Mouse (Mus musculus) hindbrain, embryonic 13.5 days (tissue): ENCODE measurements around the gene Klhl13. TPM values are rescaled to one million over a fixed set of nuclear protein-coding genes. Genes with fewer than 3 reads are reported as not detected.

ENCODE experiments used
- ATAC-seq: fragments of 200-750 bp; cut with Nextera tagmentation; 2 replicates; pipeline ENCODE4 v1.8.0; 2017; ENCODE audit warnings: moderate TSS enrichment; ENCODE audit not compliant: low FRiP score
- H3K27ac ChIP-seq: fragments of 300-500 bp; sonication (generic); 2 replicates; pipeline ENCODE4 v1.5.1; 2015; ENCODE audit warnings: inconsistent platforms, mild to moderate bottlenecking, moderate library complexity
- H3K27me3 ChIP-seq: fragments of 300-500 bp; sonication (generic); 2 replicates; pipeline ENCODE4 v1.6.1; 2015; ENCODE audit warnings: mild to moderate bottlenecking, inconsistent platforms
- H3K36me3 ChIP-seq: fragments of 300-500 bp; sonication (generic); 2 replicates; pipeline ENCODE4 v1.6.1; 2015; ENCODE audit warnings: mild to moderate bottlenecking, inconsistent platforms
- H3K4me1 ChIP-seq: fragments of 300-500 bp; sonication (generic); replicated peaks from 2 replicates; pipeline ENCODE4 v1.6.1; 2015; ENCODE audit warnings: inconsistent platforms
- H3K4me2 ChIP-seq: fragments of 300-500 bp; sonication (generic); 2 replicates; pipeline ENCODE4 v1.6.1; 2015; ENCODE audit warnings: inconsistent platforms, mild to moderate bottlenecking, moderate library complexity
- H3K4me3 ChIP-seq: fragments of 300-500 bp; sonication (generic); 2 replicates; pipeline ENCODE4 v1.5.1; 2015; ENCODE audit warnings: mild to moderate bottlenecking, inconsistent platforms
- H3K9ac ChIP-seq: fragments of 300-500 bp; sonication (generic); 2 replicates; pipeline ENCODE4 v1.6.1; 2015; ENCODE audit warnings: mild to moderate bottlenecking, inconsistent platforms
- H3K9me3 ChIP-seq: fragments of 300-500 bp; sonication (generic); 2 replicates; pipeline ENCODE4 v1.6.1; 2016; ENCODE audit warnings: inconsistent platforms
- WGBS: fragments of 180-500 bp; shearing (Covaris S2); methylation state at CpG from one replicate; pipeline ENCODE4 v1.1.7; 2015; 5-methylcytosine and 5-hydroxymethylcytosine counted together
- polyA plus RNA-seq: library from polyadenylated mRNA; unstranded; fragments of >200 nt; fragmentation: Nextera tagmentation; extraction: Ambion mirVana; gene quantifications from 2 replicates; pipeline ENCODE4 v1.2.1, GENCODE M21; 2015

Gene Klhl13
- polyA plus RNA-seq, 1 experiment from 2014 or later: 91.8 TPM

DNA sequence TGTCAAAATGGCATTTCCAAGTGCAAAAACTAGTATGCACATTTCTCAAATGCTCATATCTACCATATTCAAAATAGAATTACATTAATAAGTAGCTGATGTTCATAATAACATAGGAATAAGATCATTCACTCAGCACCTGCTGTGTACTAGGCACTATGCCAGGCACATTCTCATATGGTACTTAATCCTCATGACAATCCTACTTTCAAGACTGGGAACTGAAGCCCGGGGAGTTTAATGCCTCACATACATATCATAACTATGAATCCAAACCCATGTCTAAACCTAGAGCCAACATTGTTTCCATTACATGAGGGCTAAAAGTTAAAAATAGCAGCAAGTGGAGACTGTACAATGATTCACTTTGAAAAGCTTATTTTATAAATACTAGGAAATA lies 97.3 kb downstream of the Klhl13 start:
- H3K4me1 ChIP-seq: no peaks in the 10 kb centered on the region
- no peak overlapping the region for H3K4me3 ChIP-seq
- H3K27ac ChIP-seq: no peak overlapping the region
- 63% methylated on average over 1 of the region's 1 CpGs for WGBS
- H3K9ac ChIP-seq: no peak overlapping the region
- no peak for ATAC-seq
- H3K4me2 ChIP-seq: no peak overlapping the region
- H3K9me3 ChIP-seq: no peaks in the 10 kb centered on the region
- no peaks in the 10 kb centered on the region for H3K36me3 ChIP-seq
- H3K27me3 ChIP-seq: no peaks in the 10 kb centered on the region

DNA sequence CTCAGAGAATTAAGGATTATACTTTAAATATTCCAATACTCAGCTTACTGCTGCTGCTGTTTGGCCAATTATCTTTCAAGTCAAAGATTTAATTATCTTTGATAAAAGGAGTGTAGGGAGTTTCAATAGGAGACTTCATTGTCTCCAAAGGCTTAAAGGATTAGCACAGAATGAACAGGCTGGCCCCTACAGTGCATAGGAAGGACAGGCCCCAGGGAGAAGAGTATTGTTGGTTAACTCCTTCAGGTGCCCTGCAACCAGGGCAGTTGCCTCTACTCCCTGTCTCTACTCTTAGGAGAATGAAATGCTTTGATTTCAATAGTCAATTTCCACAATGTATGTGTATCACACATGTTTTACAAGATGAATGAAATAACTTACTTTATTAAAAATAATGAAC lies 116.1 kb downstream of the Klhl13 start:
- Histone ChIP-seq H3K4me1 (no peaks in the 10 kb centered on the region), H3K9me3 (no peaks in the 10 kb centered on the region), H3K36me3 (no peaks in the 10 kb centered on the region), H3K4me2 (no peak overlapping the region), H3K27me3 (no peaks in the 10 kb centered on the region), H3K9ac (no peak overlapping the region), H3K4me3 (no peak overlapping the region), H3K27ac (no peak overlapping the region)
- ATAC-seq: no peak
